Mouse (Mus musculus): ENCODE results near the gene Rb1.

- no peak for TF ChIP-seq USF1 (IDR thresholded peaks at IDR 0.05; ENCODE audit: low read depth)
- no peak for TF ChIP-seq MAX (IDR thresholded peaks at IDR 0.05)
- TF ChIP-seq CTCF (IDR thresholded peaks at IDR 0.05; ENCODE audit: control insufficient read depth, insufficient read depth, insufficient read length) = no peak
- TF ChIP-seq MYOG (IDR thresholded peaks at IDR 0.05; ENCODE audit: control insufficient read depth, extremely low read depth, insufficient read length) = no peak
- no peak for TF ChIP-seq FOSL1 (IDR thresholded peaks at IDR 0.05; ENCODE audit: insufficient read depth, low read length, poor library complexity, severe bottlenecking)
- TF ChIP-seq CEBPB (IDR thresholded peaks at IDR 0.05; ENCODE audit: low read depth) = no peak
- no peak for TF ChIP-seq MYOD1 (IDR thresholded peaks at IDR 0.05; ENCODE audit: control insufficient read depth, insufficient read length, low read depth)
Observed at GRCm38 (mm10) chr14:73322142-73322541, 3.5 kb downstream of the Rb1 start.

Data from C2C12 (cell line).